Mouse (Mus musculus) CH12.LX (cell line): ENCODE measurements around the gene Myo19.

Experiments used
- POLR2A ChIP-seq: IDR thresholded peaks from 2 replicates; pipeline ENCODE4 v1.6.1; 2011; ENCODE audit warnings: low read depth, mild to moderate bottlenecking, improper control_type of control experiment, low read length
- ZC3H11A ChIP-seq: IDR thresholded peaks from 2 replicates; pipeline ENCODE4 v1.6.1; 2012; ENCODE audit warnings: low read depth, mild to moderate bottlenecking, inconsistent platforms, low read length, improper control_type of control experiment

DNA sequence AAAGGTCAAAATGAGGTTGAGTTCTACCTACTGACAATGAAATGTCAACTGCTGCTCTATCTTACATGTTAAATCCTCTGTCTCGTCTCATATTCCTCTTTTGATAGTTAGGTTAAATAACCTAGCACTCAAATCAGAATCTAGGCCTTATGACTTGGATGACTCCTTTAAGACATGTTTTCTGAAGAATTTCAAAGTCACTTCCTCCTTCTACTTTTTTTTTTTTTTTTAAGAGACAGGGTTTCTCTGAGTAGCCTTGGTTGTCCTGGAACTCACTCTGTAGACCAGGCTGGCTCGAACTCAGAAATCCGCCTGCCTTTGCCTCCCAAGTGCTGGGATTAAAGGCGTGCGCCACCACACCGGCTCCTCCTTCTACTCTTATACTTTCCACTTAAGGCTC, 24.7 kb upstream of the Myo19 start:
- TF ChIP-seq ZC3H11A = no peak
- no peak for TF ChIP-seq POLR2A
